Mouse (Mus musculus) inflammation-experienced regulatory T-cells, adult 6 months (primary cell): Measurements from ENCODE around the gene Pcbp1. TPM values are rescaled to one million over a fixed set of nuclear protein-coding genes. Genes with fewer than 3 reads are reported as not detected.

Source experiments
- ATAC-seq: one replicate; pipeline ENCODE4 v1.8.0; 2017
- polyA plus RNA-seq, 3 experiments: library from polyadenylated mRNA; unstranded; fragments of 100-300 nt; shearing (Covaris generic); gene quantifications; one replicate each; pipeline ENCODE4 v1.2.1; 2017

The Pcbp1 gene
- polyA plus RNA-seq, 3 experiments from 2014 or later = 26.3 to 32.5 (median 29.3) TPM

DNA sequence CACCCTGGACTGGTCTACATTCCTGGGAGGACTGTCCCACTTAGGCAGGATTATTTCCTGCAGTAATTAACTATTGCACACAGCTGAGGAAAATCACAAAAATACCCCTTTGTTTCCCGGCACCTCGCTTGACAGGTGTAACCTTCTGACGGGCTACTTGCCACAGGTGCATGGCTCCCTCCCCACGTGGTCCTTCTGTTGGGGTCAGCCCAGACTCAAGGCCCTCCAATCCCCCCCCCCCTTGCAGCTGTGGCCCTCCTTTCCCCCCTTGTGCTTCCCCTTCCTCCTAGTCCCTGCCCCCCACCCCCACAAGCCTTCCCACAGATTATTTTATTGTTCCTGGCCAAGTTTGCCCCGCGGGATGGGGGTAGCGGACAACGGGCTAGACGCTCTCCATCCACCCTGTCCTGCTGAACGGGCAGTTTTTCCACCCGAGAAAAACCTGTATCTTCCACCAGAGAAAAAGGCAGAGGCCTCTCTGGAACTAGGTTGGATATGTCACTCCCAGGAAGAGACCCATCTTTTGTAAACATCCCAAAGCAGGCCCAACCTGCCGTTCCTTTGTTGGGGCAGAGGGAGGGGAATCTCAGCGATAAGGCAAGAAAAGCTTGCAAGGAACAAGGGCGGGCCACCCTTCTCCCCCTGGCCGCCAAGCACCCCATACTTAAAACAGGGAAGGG is 2.2 kb downstream of the Pcbp1 start:
- ATAC-seq = no peak

DNA sequence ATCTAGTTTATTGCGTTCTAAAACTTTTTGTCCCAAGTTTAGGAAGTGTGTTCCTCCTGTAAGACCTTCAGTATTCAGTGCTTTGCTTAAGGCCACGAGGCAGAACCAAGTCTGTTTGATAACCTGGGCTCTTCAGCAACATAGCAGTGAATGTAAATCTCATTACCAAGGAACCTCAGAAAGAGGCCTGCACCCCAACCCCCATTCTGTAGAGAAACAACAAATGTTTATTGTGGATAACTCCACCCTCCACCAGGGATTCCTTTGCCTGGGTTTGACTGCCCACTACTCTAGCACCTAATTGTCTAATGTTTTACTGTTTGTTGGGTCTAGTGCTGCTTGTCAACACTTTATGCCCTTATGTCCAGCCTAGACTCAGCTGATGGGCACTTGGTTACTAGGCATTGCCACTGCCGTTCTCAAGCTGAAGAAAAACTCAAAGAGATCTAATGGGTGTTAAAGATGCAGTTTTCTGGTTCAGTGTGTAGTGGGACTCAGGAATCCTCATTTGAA is 2.8 kb downstream of the Pcbp1 start:
- no peak for ATAC-seq

DNA sequence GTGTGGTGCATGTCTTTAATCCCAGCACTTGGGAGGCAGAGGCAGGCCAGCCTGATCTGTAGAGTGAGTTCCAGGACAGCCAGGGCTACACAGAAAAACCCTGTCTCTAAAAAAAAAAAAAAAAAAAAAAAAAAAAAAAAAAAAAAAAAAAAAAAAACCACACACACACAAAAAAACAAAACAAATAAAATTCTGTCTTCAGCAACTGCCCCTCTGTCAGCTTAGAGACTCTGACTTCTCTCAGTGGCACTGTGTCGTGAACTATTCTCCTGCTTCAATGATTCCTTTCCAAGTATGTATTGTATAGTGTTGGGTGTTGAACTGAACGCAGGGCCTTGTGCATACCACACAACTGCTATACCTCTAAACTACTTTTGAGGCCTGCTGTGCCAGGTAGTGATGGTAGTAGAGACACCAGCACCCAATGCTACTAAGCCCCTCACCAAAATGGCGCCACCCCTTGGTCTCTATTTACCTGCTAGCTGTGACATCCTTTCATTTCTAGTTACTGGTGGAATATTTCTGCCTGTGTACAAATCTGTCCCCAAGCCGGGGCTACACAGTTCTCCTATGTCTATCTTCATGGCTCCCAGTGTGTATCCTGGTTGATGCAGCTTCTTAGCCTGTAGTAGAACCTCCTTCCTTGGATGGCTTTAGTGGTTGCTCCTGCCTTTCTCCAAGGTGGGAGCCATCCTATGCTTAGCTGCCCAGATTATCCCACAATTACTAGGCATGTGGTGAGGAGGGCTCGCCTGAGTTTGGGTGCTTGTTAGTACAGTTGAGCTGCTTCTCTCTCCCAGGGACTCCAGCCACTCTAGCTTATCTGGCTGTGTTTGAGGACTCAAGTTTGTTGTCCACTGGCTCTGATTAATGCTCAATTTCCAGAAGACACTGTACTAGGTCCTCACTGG is 3.9 kb downstream of the Pcbp1 start:
- no peak for ATAC-seq

- no peak for ATAC-seq
Observed at GRCm38 (mm10) chr6:86519767-86520345, 6.3 kb downstream of the Pcbp1 start.

GRCm38 (mm10) chr6:86516021-86516420 is 10.1 kb downstream of the Pcbp1 start:
- no peak for ATAC-seq

- ATAC-seq = no peak
Observed at GRCm38 (mm10) chr6:86513296-86513695, 12.8 kb downstream of the Pcbp1 start.

DNA sequence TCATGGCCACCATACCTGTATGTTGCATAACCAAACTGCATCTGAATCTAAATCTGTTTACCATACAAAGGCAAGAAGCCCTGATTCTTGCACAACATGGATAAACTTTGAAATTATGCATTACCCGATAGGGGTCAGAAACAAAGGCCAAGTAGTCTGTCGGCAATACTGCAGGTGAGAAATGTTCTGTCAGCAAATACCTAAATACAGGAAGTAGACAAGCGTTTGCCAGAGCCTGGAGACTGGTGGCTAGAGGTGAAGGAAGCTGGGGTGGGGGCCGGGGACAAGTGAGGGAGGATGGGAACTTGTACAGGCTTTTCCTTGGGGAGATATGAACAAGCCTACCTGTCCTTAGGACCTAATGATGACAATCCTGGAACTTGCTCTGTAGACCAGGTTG is 15.1 kb downstream of the Pcbp1 start:
- ATAC-seq = no peak

DNA sequence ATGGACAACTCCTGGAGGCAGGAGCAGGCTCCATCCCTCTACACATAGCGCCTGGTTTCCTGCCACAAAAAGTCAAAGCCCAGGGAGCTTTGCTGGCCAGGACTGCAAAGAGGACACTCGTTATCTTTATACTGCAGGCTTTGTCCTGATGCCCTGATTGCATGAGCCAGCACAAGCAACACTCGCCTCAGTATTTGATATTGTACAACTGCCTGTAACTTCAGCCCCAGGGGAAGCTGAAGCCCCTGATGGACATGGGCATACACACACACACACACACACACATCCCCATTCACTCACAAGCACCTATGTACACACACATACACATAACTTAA is 16.3 kb downstream of the Pcbp1 start:
- no peak for ATAC-seq

DNA sequence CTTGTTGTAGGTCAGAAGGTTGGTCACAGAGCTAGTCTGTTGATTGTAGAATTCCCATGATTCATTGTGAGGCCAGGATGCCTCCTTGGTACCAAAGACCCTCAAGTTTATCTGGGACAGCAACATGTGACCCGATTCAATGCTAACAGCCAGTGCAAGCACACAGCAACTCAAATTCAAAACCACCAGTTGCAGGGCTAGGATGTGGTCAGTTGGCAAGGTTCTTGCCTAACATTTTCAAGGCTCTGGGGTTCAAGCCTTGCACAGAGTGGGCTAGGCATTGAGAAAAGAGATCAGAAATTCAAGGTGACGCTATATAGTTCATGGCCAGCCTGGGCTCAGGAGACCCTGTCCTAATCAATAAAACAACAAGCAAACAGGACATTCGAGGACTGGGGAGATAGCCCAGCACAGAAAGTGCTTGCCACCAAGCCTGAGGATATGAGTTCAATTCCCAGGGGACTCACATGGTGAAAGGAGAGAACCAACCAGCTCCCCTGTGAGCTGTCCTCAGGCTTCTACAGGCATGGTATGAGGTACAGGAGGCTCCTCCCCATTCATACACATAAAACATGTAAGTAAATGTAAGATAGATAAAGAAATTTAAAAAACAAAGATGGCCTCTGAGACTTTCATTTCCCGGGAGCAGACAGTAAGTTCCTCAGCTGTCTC is 16.8 kb downstream of the Pcbp1 start:
- ATAC-seq = no peak

GRCm38 (mm10) chr6:86508736-86509135 is 17.4 kb downstream of the Pcbp1 start:
- no peak for ATAC-seq

DNA sequence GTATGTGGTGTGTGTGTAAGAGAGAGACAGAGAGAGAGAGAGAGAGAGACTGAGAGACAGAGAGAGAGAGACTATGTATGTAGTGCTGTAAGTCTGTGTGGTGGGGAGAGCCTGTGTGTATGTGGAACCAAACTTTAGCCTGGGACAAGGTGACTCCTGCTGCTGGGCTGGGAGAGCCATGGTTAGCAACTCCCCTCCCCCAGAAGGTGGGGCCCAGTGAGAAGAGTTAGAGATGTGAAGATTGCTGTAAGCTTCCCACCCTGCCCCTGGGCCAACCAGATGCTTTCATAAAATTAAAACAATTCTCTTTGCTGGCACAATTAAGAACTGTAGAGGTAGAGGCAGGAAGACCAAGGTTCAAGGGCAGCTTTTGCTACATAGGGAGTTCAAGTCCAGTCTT is 19.0 kb downstream of the Pcbp1 start:
- no peak for ATAC-seq

- no peak for ATAC-seq
Observed at GRCm38 (mm10) chr6:86506309-86506708, 19.8 kb downstream of the Pcbp1 start.

- no peak for ATAC-seq
Observed at GRCm38 (mm10) chr6:86505671-86506070, 20.4 kb downstream of the Pcbp1 start.

- ATAC-seq = no peak
Observed at GRCm38 (mm10) chr6:86503513-86503912, 22.6 kb downstream of the Pcbp1 start.

- no peak for ATAC-seq
Observed at GRCm38 (mm10) chr6:86499571-86500109, 26.5 kb downstream of the Pcbp1 start.

DNA sequence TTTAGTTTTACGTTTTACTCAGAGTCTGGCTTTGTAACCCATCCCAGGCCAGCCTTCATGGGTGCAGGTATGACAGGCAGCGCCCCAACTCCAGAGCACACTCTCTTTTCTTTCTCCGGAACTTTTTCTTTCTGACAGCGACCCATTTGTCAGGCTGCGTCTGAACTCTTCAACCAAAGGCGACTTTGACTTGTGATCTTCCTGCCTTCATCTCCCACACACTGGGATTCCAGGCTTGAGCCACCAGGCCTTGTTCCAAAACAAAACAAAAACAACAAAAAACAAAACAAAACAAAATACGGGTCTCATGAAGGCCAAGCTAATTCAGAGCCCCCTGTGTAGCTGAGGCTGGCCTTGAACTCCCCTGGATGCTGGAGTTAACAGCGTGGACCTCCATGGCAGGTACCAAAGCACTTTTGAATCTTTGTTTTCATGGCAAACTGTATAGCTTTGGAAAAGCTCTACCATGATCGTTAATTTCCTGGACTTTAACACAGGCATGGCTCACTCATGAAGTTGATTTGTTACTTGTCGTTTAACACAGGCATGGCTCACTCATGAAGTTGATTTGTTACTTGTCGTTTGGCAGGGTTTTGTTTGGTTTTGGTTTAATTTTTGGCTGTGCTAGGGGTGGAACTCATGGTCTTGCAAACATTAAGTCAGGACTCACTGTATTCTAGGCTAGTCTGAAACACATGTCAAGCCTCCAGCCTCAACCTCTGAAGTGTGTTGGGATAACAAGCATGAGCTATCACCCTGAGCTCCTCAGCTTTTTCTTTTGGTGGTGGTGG is 28.0 kb downstream of the Pcbp1 start:
- ATAC-seq = no peak

GRCm38 (mm10) chr6:86497071-86497815 is 28.9 kb downstream of the Pcbp1 start:
- no peak for ATAC-seq

- ATAC-seq = no peak
Observed at GRCm38 (mm10) chr6:86496585-86496984, 29.5 kb downstream of the Pcbp1 start.

DNA sequence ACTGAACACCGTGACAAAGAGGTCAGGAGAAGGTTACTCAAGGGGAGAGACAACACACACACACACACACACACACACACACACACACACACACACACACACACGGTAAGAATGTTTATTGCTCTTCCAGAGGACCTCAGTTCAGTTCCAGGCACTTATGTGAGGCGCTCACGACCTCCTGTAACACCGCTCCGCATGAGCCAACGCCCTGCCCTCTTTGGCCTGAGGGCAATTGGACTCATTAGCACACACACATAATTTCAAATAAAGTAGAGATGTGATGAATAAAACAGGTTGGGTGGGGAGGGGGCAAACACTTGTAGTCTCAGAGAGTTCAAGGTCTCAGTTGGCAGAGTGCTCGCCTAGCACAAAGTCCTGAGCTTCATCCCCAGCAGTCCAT is 30.0 kb downstream of the Pcbp1 start:
- no peak for ATAC-seq

- ATAC-seq = no peak
Observed at GRCm38 (mm10) chr6:86495661-86496060, 30.5 kb downstream of the Pcbp1 start.

- no peak for ATAC-seq
Observed at GRCm38 (mm10) chr6:86494767-86495166, 31.4 kb downstream of the Pcbp1 start.
